Mouse (Mus musculus): Measurements from ENCODE around the gene Gm42420. TPM values are rescaled to one million over a fixed set of nuclear protein-coding genes. Genes with fewer than 3 reads are reported as not detected.
A peak's percentile ranks its signal among the peaks of the same experiment; 100 is the strongest.

Gm42420 gene
- polyA plus RNA-seq, 1 experiment from 2014 or later = 1.4 TPM

DNA sequence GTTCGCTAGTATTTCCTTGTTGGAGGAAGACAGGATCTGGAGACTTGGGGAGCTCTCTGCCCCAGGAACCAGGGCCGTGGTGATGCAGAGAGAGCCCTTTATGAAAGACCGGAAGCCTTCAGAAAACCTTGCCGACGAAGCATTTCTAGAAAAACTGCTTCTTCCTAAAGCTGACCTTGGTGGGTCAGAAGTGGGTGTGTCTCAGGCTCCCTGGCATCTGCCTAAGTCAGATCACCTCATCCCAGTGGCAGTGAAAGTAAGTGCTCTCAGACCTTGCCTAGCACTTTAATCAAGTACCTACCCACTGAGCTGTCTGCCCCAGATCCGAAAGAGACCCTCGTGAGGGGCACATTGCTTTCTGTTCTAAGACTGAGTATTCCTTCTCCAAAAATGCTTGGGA lies 10.6 kb upstream of the Gm42420 start:
- TF ChIP-seq EP300 (optimal IDR thresholded peaks at IDR 0.05) (no peak), CTCF (IDR thresholded peaks at IDR 0.05; ENCODE audit: low read depth) (no peak)
- no peaks in the 10 kb centered on the region for H3K9me3 ChIP-seq (ENCODE audit: control insufficient read depth, low read length)
- peak overlapping the region; percentile 89 for H3K4me2 ChIP-seq (replicated peaks; ENCODE audit: low read depth)
- peak overlapping the region; percentile 93 for H3K9ac ChIP-seq (ENCODE audit: low read length)
- DNase-seq (ENCODE audit: low spot score) (no peak), ATAC-seq (ENCODE audit: low FRiP score, low TSS enrichment) (no peak)
- no peaks in the 10 kb centered on the region for H3K27me3 ChIP-seq (ENCODE audit: control insufficient read depth, insufficient read depth, low read length)
- H3K4me1 ChIP-seq (replicated peaks; ENCODE audit: control insufficient read depth, insufficient read depth) = peaks cover 5% of the 10 kb centered on the region
- peak overlapping the region; percentile 93 for H3K27ac ChIP-seq (replicated peaks)
- 0 out of 2 replicates have a peak, but pooled peaks cover 4% of the 10 kb centered on the region for H3K36me3 ChIP-seq (ENCODE audit: control insufficient read depth, insufficient read depth, low read length)
- WGBS = 63% methylated on average over 7 of the region's 7 CpGs
- H3K4me3 ChIP-seq (ENCODE audit: low read depth, low read length) = peak overlapping the region; percentile 88

DNA sequence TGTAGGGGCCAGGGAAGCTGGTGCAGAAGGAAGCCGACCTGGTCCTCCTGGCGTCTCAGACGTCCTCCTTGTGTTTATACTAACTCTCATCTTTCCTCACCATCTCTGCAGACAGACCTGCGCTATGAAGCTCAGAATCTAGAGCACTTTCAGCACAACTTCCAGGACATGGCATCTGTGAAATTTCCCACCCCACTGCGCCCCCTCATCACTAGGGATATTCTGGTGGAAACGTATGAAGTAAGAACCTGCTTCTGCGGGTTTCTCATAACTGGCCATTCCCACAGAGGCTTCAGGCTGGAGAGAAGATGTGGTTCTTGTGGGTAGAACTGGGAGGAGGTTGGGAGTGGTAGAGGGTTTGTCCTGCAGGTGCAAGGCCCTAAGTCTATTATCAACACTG lies 6.0 kb upstream of the Gm42420 start:
- Histone ChIP-seq H3K9ac (ENCODE audit: low read length) (no peak overlapping the region), H3K4me1 (replicated peaks; ENCODE audit: control insufficient read depth, insufficient read depth) (peaks cover 3% of the 10 kb centered on the region), H3K36me3 (ENCODE audit: control insufficient read depth, insufficient read depth, low read length) (peaks cover 13% of the 10 kb centered on the region), H3K4me2 (replicated peaks; ENCODE audit: low read depth) (no peak overlapping the region), H3K27ac (replicated peaks) (no peak overlapping the region), H3K4me3 (ENCODE audit: low read depth, low read length) (no peak overlapping the region), H3K9me3 (ENCODE audit: control insufficient read depth, low read length) (no peaks in the 10 kb centered on the region), H3K27me3 (ENCODE audit: control insufficient read depth, insufficient read depth, low read length) (no peaks in the 10 kb centered on the region)
- ATAC-seq (ENCODE audit: low FRiP score, low TSS enrichment) (no peak), DNase-seq (ENCODE audit: low spot score) (no peak)
- no peak for TF ChIP-seq EP300 (optimal IDR thresholded peaks at IDR 0.05)
- TF ChIP-seq CTCF (IDR thresholded peaks at IDR 0.05; ENCODE audit: low read depth) = no peak
- 82% methylated on average over 7 of the region's 7 CpGs for WGBS

DNA sequence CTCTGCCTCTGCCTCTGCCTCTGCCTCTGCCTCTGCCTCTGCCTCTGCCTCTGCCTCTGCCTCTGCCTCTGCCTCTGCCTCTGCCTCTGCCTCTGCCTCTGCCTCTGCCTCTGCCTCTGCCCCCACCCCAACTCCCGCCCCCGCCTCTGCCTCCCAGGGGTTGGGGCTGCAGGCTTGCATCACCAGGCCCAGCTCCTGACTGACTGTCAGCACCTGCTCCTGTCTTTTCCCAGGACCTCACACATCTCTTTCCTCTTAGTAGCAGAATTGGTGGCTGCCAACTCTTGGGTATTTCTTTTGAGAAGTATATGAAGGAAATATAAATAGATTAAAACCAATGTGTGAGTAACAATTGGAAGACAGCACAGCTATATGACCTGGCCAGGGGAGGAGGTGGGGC lies 5.0 kb upstream of the Gm42420 start:
- Histone ChIP-seq H3K4me2 (replicated peaks; ENCODE audit: low read depth) (no peak overlapping the region), H3K4me3 (ENCODE audit: low read depth, low read length) (no peak overlapping the region), H3K4me1 (replicated peaks; ENCODE audit: control insufficient read depth, insufficient read depth) (no peaks in the 10 kb centered on the region), H3K36me3 (ENCODE audit: control insufficient read depth, insufficient read depth, low read length) (peaks cover 17% of the 10 kb centered on the region), H3K9me3 (ENCODE audit: control insufficient read depth, low read length) (no peaks in the 10 kb centered on the region), H3K9ac (ENCODE audit: low read length) (no peak overlapping the region), H3K27ac (replicated peaks) (no peak overlapping the region), H3K27me3 (ENCODE audit: control insufficient read depth, insufficient read depth, low read length) (no peaks in the 10 kb centered on the region)
- DNase-seq (ENCODE audit: low spot score) (no peak), ATAC-seq (ENCODE audit: low FRiP score, low TSS enrichment) (no peak)
- WGBS = 95% methylated on average over 2 of the region's 2 CpGs
- TF ChIP-seq EP300 (optimal IDR thresholded peaks at IDR 0.05) (no peak), CTCF (IDR thresholded peaks at IDR 0.05; ENCODE audit: low read depth) (no peak)

DNA sequence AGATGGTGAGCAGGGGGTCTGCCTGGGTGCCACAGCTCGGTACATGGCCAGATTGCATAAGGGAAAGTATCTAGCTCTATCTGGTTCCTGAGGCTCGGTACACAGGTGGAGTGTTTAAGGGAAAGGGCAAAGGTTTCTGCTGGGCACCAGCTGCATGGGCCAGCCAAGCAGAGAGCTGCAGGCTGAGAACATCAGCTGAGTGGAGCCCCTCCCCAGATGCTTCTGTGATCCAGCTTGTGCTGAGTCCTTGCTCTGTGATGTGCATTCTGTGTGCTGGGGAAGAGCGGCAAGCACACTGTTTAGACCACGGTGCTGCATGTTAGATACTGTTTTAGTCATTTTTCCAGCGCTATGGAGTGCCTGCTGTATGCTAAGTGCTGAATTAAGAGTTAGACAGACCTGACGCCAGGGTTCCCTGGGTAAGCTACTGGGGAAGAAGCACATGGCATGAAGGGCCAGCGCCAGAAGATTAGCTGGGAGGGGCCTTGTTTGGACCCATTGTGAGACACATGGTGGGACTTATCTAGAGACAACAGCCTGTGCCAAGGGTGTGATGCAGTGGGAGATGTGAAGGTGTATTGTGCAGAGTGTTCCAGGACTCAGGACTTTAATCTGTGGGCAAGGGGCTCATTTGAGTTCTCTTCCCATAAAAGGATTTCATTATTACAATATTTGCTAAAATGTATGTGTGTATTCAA lies 4.3 kb upstream of the Gm42420 start:
- no peak overlapping the region for H3K27ac ChIP-seq (replicated peaks)
- peaks cover 17% of the 10 kb centered on the region for H3K36me3 ChIP-seq (ENCODE audit: control insufficient read depth, insufficient read depth, low read length)
- H3K4me1 ChIP-seq (replicated peaks; ENCODE audit: control insufficient read depth, insufficient read depth) = no peaks in the 10 kb centered on the region
- no peaks in the 10 kb centered on the region for H3K9me3 ChIP-seq (ENCODE audit: control insufficient read depth, low read length)
- 79% methylated on average over 7 of the region's 7 CpGs for WGBS
- ATAC-seq (ENCODE audit: low FRiP score, low TSS enrichment) (no peak), DNase-seq (ENCODE audit: low spot score) (no peak)
- H3K27me3 ChIP-seq (ENCODE audit: control insufficient read depth, insufficient read depth, low read length) = no peaks in the 10 kb centered on the region
- TF ChIP-seq CTCF (IDR thresholded peaks at IDR 0.05; ENCODE audit: low read depth) = no peak
- TF ChIP-seq EP300 (optimal IDR thresholded peaks at IDR 0.05) = no peak
- H3K9ac ChIP-seq (ENCODE audit: low read length) = no peak overlapping the region
- no peak overlapping the region for H3K4me2 ChIP-seq (replicated peaks; ENCODE audit: low read depth)
- H3K4me3 ChIP-seq (ENCODE audit: low read depth, low read length) = no peak overlapping the region

DNA sequence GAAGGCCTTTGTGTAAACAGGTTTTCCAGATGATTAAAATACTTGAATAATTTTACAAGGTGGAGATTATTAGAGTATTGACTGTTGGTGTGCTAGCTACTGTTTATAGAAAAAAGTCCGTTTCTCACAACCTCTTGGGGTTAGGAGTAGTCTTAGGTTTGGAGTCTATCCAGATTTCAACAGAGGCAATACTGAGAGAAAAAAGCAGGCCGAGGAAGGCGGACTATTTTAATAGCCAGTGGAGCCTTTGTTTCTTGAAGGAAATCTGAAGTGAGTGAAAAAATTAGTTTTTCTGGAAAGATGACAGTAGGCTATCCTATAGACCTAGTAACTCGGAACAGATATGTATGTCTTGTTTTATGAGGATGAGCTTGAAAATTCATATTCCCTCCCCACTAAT lies 5.9 kb downstream of the Gm42420 start:
- Histone ChIP-seq H3K4me1 (replicated peaks; ENCODE audit: control insufficient read depth, insufficient read depth) (no peaks in the 10 kb centered on the region), H3K27ac (replicated peaks) (no peak overlapping the region), H3K4me3 (ENCODE audit: low read depth, low read length) (no peak overlapping the region), H3K36me3 (ENCODE audit: control insufficient read depth, insufficient read depth, low read length) (peaks cover 12% of the 10 kb centered on the region; the same call in 1 of the 2 replicates), H3K9me3 (ENCODE audit: control insufficient read depth, low read length) (no peaks in the 10 kb centered on the region), H3K9ac (ENCODE audit: low read length) (no peak overlapping the region), H3K4me2 (replicated peaks; ENCODE audit: low read depth) (peak overlapping the region; percentile 69; the same call in 1 of the 2 replicates), H3K27me3 (ENCODE audit: control insufficient read depth, insufficient read depth, low read length) (no peaks in the 10 kb centered on the region)
- ATAC-seq (ENCODE audit: low FRiP score, low TSS enrichment) = no peak
- TF ChIP-seq EP300 (optimal IDR thresholded peaks at IDR 0.05) (no peak), CTCF (IDR thresholded peaks at IDR 0.05; ENCODE audit: low read depth) (no peak)
- WGBS = 88% methylated on average over 4 of the region's 4 CpGs
- no peak for DNase-seq (ENCODE audit: low spot score)

DNA sequence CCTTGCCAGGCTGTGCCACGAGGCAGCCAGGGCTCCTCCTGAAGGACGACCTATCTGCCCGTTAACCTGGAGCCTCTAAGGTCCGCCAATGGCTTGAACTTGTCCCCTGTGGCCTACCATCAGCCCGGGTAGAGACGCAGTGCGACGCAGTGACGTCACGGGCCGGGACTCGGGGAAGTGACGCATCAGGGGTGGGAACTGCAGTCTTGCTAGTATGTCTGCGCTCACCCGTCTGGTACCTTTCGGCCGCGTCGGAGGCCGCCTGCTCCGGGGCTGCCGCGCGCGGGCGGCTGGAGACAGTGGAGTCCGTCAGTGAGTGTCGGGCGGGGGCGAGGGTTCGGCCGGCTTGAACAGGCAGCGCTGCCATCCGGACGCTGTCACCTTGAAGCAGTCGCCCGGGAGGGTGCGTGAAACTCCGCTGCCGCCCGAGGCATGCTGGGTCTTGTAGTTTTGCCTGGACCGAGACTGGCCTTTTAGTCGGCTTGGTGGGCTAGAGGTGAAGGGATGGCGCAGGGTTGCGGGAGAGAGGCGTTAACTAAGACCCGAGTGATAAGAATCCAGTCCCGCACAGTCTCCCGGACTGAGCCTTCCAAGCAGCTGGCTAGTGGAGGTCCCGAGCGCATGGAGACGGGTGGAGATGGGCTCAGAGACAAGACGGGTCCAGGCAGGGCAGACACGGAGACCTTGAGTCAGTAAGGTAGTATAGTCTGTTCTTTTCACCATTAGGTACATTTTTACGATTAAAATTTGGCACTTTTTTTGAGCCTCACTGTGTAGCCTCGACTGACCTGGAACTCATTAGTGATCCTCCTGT lies 7.1 kb downstream of the Gm42420 start, which contains the start of gene Ndufb2:
Ndufb2 (plus strand) TSS at position 174 of the 814 bp plus-strand sequence.
- Histone ChIP-seq H3K4me3 (ENCODE audit: low read depth, low read length) (peak within 1 kb of the TSS; percentile 88), H3K36me3 (ENCODE audit: control insufficient read depth, insufficient read depth, low read length) (peaks cover 12% of the 10 kb centered on the region; the same call in 1 of the 2 replicates), H3K4me2 (replicated peaks; ENCODE audit: low read depth) (peak within 1 kb of the TSS; percentile 69), H3K9ac (ENCODE audit: low read length) (peak within 1 kb of the TSS; percentile 78), H3K4me1 (replicated peaks; ENCODE audit: control insufficient read depth, insufficient read depth) (no peaks in the 10 kb centered on the region), H3K9me3 (ENCODE audit: control insufficient read depth, low read length) (no peaks in the 10 kb centered on the region), H3K27me3 (ENCODE audit: control insufficient read depth, insufficient read depth, low read length) (no peaks in the 10 kb centered on the region), H3K27ac (replicated peaks) (peak within 1 kb of the TSS; percentile 89)
- ATAC-seq (ENCODE audit: low FRiP score, low TSS enrichment) (peak; percentile 98), DNase-seq (ENCODE audit: low spot score) (peak; percentile 97)
- TF ChIP-seq EP300 (optimal IDR thresholded peaks at IDR 0.05) = no peak
- TF ChIP-seq CTCF (IDR thresholded peaks at IDR 0.05; ENCODE audit: low read depth) = no peak; the same call in 1 of the 2 replicates
- WGBS = under 1% methylated on average over 56 of the region's 56 CpGs
